Mouse (Mus musculus) adrenal gland, adult (tissue): Measurements from ENCODE around the gene Fmnl1.

ENCODE experiments used
- DNase-seq, 2 experiments: peaks; one replicate each; pipeline ENCODE4 v3.0.0; 2022 to 2023; ENCODE audit warnings: low spot score in 1 of 2; ENCODE audit not compliant: inconsistent age in 2 of 2

The Fmnl1 gene

DNA sequence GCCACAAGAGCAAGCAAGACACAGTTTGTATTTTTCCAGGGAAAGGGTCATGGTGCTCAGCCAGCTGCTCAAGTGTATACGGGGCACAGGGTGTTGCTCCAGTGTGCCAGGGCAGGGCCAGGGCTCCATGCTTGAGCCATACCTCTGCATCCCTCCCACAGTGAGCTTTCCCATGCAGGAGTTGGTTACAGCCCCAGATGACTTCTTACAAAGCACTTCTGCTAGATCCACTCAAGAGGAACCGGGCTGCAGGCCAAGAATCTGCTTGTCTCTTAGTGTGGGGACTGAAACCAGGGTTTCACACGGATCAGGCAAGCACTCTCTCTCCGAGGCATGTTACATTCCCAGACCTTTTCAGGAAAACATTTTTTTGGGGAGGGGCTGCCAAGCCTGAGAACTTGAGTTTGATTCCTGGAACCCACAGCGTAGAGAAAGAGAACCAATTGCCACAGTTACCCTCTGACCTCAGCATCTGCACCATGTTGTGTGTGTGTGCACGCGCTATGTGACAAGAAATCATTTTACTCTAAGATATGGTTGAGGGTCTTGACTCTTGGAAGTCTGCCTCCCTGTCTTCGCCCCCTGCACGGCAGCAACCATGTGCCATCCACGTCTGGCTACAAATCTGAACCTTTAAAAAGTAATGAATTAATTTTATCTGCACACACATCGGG, 76.7 kb downstream of the Fmnl1 start:
- DNase-seq, result peak; percentile 76 to 85
